Mouse (Mus musculus): ENCODE results near the gene Bbs9. TPM values are rescaled to one million over a fixed set of nuclear protein-coding genes. Genes with fewer than 3 reads are reported as not detected.

Gene Bbs9
- polyA plus RNA-seq, 1 experiment from 2014 or later: 15.5 TPM

DNA sequence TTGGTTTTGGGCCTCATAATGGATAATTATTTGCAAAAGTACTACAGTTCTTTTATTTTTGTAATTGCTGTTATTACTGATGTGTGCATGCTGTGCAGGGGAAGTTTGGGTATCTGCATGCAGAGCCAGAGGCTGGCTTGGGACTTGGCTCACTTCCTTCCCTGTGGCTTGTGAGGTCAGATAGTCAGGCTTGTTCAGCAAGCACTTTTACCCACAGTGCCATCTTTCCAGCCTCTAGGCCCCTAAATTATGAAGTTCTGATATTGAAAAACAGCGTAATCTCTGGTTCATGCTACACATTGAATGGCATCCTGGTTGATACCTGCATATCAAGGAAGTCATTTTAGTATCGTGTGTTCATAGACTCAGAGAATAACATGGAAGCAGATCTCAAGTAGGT, 197.4 kb downstream of the Bbs9 start:
- H3K27me3 ChIP-seq (ENCODE audit: control insufficient read depth, insufficient read depth, low read length): no peaks in the 10 kb centered on the region
- no peak overlapping the region for H3K4me3 ChIP-seq (ENCODE audit: low read depth, low read length)
- ATAC-seq (ENCODE audit: insufficient number of reproducible peaks, low FRiP score, low TSS enrichment, low read depth) (no peak), DNase-seq (ENCODE audit: low spot score) (no peak)
- H3K9ac ChIP-seq (ENCODE audit: low read length): no peak overlapping the region
- no peak overlapping the region for H3K27ac ChIP-seq (replicated peaks; ENCODE audit: low read depth, low read length)
- H3K4me2 ChIP-seq (ENCODE audit: low read depth, severe bottlenecking): no peak overlapping the region
- H3K36me3 ChIP-seq (ENCODE audit: control insufficient read depth, insufficient read depth, low read length): no peaks in the 10 kb centered on the region
- no peaks in the 10 kb centered on the region for H3K4me1 ChIP-seq (ENCODE audit: control insufficient read depth, insufficient read depth, low read length)
- no peaks in the 10 kb centered on the region for H3K9me3 ChIP-seq (ENCODE audit: control insufficient read depth, low read length)
- WGBS: 90% methylated on average over 2 of the region's 2 CpGs

DNA sequence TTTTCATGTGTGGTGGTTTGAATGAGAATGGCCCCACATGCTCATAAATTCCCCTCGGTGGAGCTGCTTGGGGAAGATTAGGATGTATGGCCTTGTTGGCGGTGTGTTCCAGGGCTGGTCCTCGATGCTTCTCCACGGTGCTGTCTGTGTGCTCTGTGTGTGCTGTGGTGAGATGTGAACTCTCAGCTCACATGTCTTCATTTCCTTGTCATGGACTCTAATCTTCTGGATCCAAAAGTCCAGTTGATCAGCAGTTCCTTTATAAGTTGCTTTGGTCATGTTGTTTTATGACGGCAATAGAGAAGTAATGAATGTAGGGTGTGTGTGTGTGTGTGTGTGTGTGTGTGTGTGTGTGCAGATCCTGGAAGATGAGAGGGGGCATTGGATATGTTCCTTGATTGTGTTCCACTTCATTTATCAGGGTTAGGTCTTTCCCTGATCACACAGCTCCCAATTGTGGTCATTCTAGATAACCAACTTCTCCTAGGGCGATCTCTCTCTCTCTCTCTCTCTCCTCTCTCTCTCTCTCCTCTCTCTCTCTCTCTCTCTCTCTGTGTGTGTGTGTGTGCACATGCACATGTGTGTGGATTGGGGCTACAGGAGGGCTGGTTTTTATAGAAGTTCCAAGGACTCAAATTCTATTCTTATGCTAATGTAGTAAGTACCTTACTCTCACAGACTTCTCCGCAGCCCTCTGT, 201.8 kb downstream of the Bbs9 start:
- ATAC-seq (ENCODE audit: insufficient number of reproducible peaks, low FRiP score, low TSS enrichment, low read depth): no peak
- Histone ChIP-seq H3K27me3 (ENCODE audit: control insufficient read depth, insufficient read depth, low read length) (no peaks in the 10 kb centered on the region), H3K4me2 (ENCODE audit: low read depth, severe bottlenecking) (no peak overlapping the region), H3K27ac (replicated peaks; ENCODE audit: low read depth, low read length) (no peak overlapping the region), H3K4me1 (ENCODE audit: control insufficient read depth, insufficient read depth, low read length) (no peaks in the 10 kb centered on the region), H3K9ac (ENCODE audit: low read length) (no peak overlapping the region), H3K4me3 (ENCODE audit: low read depth, low read length) (no peak overlapping the region), H3K36me3 (ENCODE audit: control insufficient read depth, insufficient read depth, low read length) (no peaks in the 10 kb centered on the region), H3K9me3 (ENCODE audit: control insufficient read depth, low read length) (no peaks in the 10 kb centered on the region)
- DNase-seq (ENCODE audit: low spot score): no peak
- WGBS: 90% methylated on average over 7 of the region's 7 CpGs

DNA sequence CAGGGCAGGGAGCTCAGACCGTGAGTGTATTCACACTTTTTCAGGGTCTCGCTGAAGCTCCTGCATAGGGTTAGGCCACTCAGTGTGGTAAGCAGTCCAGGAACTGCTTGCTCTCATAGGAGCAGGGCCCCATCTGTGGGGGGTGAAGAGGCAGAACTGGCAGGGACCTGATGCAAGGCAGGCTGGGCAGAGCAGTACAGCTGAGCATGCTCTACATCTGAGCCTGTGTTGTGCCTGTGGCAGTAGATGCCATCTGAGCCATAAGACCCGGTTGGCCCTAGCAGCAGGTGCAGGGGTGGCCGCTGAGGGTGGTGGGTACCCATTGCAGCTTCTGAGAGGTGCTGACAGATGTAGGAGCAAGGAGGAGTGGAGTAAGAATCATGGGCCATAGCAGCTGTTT, 202.5 kb downstream of the Bbs9 start:
- Histone ChIP-seq H3K27me3 (ENCODE audit: control insufficient read depth, insufficient read depth, low read length) (no peaks in the 10 kb centered on the region), H3K4me3 (ENCODE audit: low read depth, low read length) (no peak overlapping the region), H3K36me3 (ENCODE audit: control insufficient read depth, insufficient read depth, low read length) (no peaks in the 10 kb centered on the region), H3K9me3 (ENCODE audit: control insufficient read depth, low read length) (no peaks in the 10 kb centered on the region), H3K27ac (replicated peaks; ENCODE audit: low read depth, low read length) (no peak overlapping the region), H3K4me2 (ENCODE audit: low read depth, severe bottlenecking) (no peak overlapping the region), H3K9ac (ENCODE audit: low read length) (no peak overlapping the region), H3K4me1 (ENCODE audit: control insufficient read depth, insufficient read depth, low read length) (no peaks in the 10 kb centered on the region)
- ATAC-seq (ENCODE audit: insufficient number of reproducible peaks, low FRiP score, low TSS enrichment, low read depth): no peak
- no peak for DNase-seq (ENCODE audit: low spot score)
- 81% methylated on average over 4 of the region's 4 CpGs for WGBS

DNA sequence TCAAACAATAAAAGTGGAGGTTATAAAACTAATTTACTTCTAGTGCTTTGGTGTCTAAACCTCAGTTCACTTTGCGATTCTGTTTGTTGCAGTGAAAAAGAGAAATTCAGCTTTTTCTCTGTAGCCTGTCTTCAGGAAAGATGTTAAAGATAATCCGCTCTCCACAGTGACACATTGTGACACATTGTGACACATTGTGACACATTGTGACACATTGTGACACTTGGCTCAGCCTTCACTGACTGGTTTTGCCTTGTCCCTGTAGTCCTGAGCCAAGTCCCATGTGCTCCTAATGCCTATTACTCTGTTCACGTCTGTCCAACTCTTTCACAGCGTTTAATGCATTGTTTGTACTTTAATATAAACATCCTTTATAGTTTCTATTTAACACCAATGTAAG, 203.0 kb downstream of the Bbs9 start:
- 94% methylated on average over 4 of the region's 4 CpGs for WGBS

DNA sequence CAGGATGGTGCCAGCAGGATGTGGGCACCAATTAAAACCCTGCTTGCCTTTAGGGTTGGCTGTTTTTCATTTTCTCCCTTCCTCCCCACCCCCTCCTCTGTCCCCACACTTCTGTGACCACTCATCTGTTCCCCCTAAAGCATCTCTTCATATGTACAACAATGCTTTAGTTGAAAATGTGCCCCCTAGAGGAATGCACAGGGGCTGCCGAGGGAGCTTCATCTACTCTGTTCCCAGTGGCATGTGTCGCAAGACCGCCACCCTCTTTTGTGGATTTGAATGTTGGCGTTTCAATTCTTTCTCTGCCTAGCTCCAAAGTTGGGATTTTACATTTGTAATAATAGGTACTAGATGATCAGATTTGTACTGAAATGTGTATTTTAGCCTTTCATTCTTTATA, 204.0 kb downstream of the Bbs9 start:
- no peak for ATAC-seq (ENCODE audit: insufficient number of reproducible peaks, low FRiP score, low TSS enrichment, low read depth)
- Histone ChIP-seq H3K4me2 (ENCODE audit: low read depth, severe bottlenecking) (no peak overlapping the region), H3K27ac (replicated peaks; ENCODE audit: low read depth, low read length) (no peak overlapping the region), H3K4me1 (ENCODE audit: control insufficient read depth, insufficient read depth, low read length) (no peaks in the 10 kb centered on the region), H3K9ac (ENCODE audit: low read length) (no peak overlapping the region), H3K27me3 (ENCODE audit: control insufficient read depth, insufficient read depth, low read length) (no peaks in the 10 kb centered on the region), H3K9me3 (ENCODE audit: control insufficient read depth, low read length) (no peaks in the 10 kb centered on the region), H3K4me3 (ENCODE audit: low read depth, low read length) (no peak overlapping the region), H3K36me3 (ENCODE audit: control insufficient read depth, insufficient read depth, low read length) (no peaks in the 10 kb centered on the region)
- WGBS: 91% methylated on average over 4 of the region's 4 CpGs
- DNase-seq (ENCODE audit: low spot score): no peak

More for the DNA sequence above, 203.0 kb downstream of the Bbs9 start:
- Histone ChIP-seq H3K4me1 (ENCODE audit: control insufficient read depth, insufficient read depth, low read length) (no peaks in the 10 kb centered on the region), H3K9me3 (ENCODE audit: control insufficient read depth, low read length) (no peaks in the 10 kb centered on the region), H3K4me2 (ENCODE audit: low read depth, severe bottlenecking) (no peak overlapping the region), H3K9ac (ENCODE audit: low read length) (no peak overlapping the region), H3K27me3 (ENCODE audit: control insufficient read depth, insufficient read depth, low read length) (no peaks in the 10 kb centered on the region), H3K27ac (replicated peaks; ENCODE audit: low read depth, low read length) (no peak overlapping the region), H3K4me3 (ENCODE audit: low read depth, low read length) (no peak overlapping the region), H3K36me3 (ENCODE audit: control insufficient read depth, insufficient read depth, low read length) (no peaks in the 10 kb centered on the region)
- no peak for DNase-seq (ENCODE audit: low spot score)
- ATAC-seq (ENCODE audit: insufficient number of reproducible peaks, low FRiP score, low TSS enrichment, low read depth): no peak

DNA sequence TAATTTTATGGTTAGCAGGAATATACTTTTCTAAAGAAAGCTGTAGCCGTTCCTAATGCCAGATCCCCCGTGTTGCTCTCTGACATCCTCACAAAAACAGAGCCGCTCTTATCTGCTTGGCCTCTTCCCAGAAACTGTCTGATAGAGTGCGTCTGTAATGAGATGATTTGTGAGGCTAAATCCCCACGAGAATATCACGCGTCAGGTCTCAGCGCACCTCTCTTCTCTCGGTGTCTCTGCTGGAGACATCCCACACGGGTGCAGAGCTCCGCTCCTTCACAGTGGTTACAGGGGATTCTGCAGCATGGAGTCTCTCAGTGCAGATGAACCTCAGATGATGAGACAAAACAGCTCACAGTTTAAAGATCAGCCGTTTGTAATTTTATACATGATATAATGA, 204.5 kb downstream of the Bbs9 start:
- Histone ChIP-seq H3K4me2 (ENCODE audit: low read depth, severe bottlenecking) (no peak overlapping the region), H3K4me1 (ENCODE audit: control insufficient read depth, insufficient read depth, low read length) (no peaks in the 10 kb centered on the region)

DNA sequence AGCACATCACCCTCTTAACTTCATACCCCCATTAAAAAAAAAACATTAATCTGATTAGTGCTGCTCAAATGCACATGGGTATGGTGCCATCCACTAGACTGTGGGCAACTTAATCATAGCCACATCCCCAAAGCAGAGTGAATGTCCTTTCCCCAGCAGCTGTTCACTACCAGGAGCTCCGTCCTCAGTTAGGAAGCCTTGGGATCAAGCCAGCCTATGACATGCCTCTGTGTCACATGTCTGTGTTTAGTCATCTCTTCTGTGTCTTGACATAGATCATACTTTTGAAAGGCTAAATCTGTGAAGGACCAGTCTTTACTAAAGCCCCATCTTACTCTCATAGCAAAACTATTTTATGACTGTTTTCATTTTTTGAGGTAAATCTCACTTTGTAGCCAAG, 205.0 kb downstream of the Bbs9 start:
- Histone ChIP-seq H3K9ac (ENCODE audit: low read length) (no peak overlapping the region), H3K4me3 (ENCODE audit: low read depth, low read length) (no peak overlapping the region), H3K9me3 (ENCODE audit: control insufficient read depth, low read length) (no peaks in the 10 kb centered on the region), H3K4me1 (ENCODE audit: control insufficient read depth, insufficient read depth, low read length) (no peaks in the 10 kb centered on the region), H3K27me3 (ENCODE audit: control insufficient read depth, insufficient read depth, low read length) (no peaks in the 10 kb centered on the region), H3K36me3 (ENCODE audit: control insufficient read depth, insufficient read depth, low read length) (no peaks in the 10 kb centered on the region), H3K27ac (replicated peaks; ENCODE audit: low read depth, low read length) (no peak overlapping the region), H3K4me2 (ENCODE audit: low read depth, severe bottlenecking) (no peak overlapping the region)
- 90% methylated on average over 1 of the region's 1 CpGs for WGBS
- DNase-seq (ENCODE audit: low spot score) (no peak), ATAC-seq (ENCODE audit: insufficient number of reproducible peaks, low FRiP score, low TSS enrichment, low read depth) (no peak)

More for the DNA sequence above, 204.5 kb downstream of the Bbs9 start:
- Histone ChIP-seq H3K27me3 (ENCODE audit: control insufficient read depth, insufficient read depth, low read length) (no peaks in the 10 kb centered on the region), H3K9me3 (ENCODE audit: control insufficient read depth, low read length) (no peaks in the 10 kb centered on the region), H3K9ac (ENCODE audit: low read length) (no peak overlapping the region), H3K27ac (replicated peaks; ENCODE audit: low read depth, low read length) (no peak overlapping the region), H3K4me3 (ENCODE audit: low read depth, low read length) (no peak overlapping the region), H3K36me3 (ENCODE audit: control insufficient read depth, insufficient read depth, low read length) (no peaks in the 10 kb centered on the region)
- ATAC-seq (ENCODE audit: insufficient number of reproducible peaks, low FRiP score, low TSS enrichment, low read depth) (no peak), DNase-seq (ENCODE audit: low spot score) (no peak)
- 85% methylated on average over 12 of the region's 12 CpGs for WGBS

DNA sequence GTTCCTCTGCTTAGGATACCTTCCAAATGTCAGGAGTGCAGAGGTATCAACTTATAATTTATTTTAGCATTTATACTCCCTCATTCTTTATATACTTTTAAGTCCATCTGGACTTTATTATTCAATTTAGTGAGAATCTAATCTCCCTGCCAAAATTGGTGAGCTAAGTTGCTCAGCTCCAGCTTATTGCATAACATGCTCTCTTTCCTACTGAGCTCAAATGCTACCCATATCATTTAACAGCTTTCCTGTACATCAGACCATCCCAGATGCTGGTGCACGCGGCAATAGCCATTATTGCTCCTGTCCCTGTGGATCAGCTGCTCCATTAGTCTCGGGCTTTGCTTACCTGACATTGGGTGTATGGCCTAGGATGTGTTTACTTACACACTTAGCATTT, 208.3 kb downstream of the Bbs9 start:
- Histone ChIP-seq H3K9me3 (ENCODE audit: control insufficient read depth, low read length) (no peaks in the 10 kb centered on the region), H3K4me2 (ENCODE audit: low read depth, severe bottlenecking) (no peak overlapping the region), H3K27ac (replicated peaks; ENCODE audit: low read depth, low read length) (no peak overlapping the region), H3K4me1 (ENCODE audit: control insufficient read depth, insufficient read depth, low read length) (no peaks in the 10 kb centered on the region), H3K27me3 (ENCODE audit: control insufficient read depth, insufficient read depth, low read length) (no peaks in the 10 kb centered on the region), H3K36me3 (ENCODE audit: control insufficient read depth, insufficient read depth, low read length) (no peaks in the 10 kb centered on the region), H3K4me3 (ENCODE audit: low read depth, low read length) (no peak overlapping the region), H3K9ac (ENCODE audit: low read length) (no peak overlapping the region)
- 59% methylated on average over 3 of the region's 3 CpGs for WGBS
- ATAC-seq (ENCODE audit: insufficient number of reproducible peaks, low FRiP score, low TSS enrichment, low read depth) (no peak), DNase-seq (ENCODE audit: low spot score) (no peak)

All from limb, embryonic 11.5 days (tissue).